Mouse (Mus musculus) right cerebral cortex, postnatal 10 days (tissue): ENCODE results near the gene Tank.

Source experiments
- DNase-seq, 2 experiments: peaks; one replicate each; pipeline ENCODE4 v3.0.0; 2021; ENCODE audit warnings: low spot score in 2 of 2

Gene Tank

DNA sequence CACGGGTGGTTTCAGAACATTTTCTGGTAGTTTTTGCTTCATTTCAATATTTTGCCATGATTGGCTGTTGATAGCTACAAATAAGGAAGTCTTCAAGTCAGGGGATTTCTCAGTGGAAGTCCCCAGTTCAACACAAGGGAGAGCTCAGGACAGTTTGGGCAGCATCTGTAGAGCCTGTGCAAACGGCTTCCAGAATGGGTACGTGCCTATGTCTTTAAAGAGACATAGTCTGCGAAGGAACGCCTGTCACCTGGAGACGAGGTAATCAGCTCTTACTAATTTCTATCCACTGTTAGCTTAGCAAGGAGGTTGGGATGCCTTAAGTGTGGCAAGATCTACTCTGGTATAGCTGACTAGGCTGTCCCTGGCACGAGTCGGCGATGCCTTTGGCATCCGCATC lies at the start of gene Tank:
TSS of gene Tank (plus strand) at position 153 of the 400 bp plus-strand sequence.
- no peak for DNase-seq

DNA sequence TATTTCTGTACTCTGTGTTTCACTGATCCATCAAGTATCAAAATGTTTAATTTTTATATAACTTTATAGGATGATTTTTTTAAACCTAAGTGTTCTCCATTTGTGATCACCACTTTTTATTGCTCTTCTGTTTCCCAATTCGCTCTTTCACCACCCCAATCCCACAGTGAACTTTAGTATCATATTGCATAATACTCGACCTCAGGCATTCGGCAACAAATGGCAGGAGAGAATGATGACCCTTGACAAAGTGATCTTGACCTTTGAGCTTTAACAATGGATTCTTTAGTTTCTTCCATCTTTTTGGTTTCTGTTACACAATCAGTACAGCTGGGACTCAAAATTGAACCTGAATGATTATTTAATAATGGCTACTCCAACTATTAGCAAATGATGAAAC lies 46.1 kb upstream of the Tank start:
- no peak for DNase-seq

DNA sequence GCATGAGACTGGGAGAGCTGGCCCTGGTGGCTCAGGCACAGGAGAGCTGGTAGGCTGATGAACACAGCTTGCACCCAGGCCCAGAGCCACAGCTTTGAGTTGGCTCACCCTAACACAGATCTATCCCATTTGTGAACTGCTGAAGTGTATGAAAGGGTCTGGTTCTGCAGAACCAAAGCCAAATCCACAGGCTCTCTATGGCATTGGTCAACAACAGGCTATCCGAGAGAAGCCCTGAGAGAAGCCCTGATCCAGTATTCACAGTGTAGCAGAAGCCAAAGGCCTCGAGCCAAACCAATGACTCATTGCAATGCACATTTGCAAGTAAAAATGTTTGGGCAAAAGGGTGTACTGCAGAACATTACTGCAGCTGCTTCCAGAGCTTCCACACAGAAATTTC lies 45.3 kb upstream of the Tank start:
- DNase-seq, result peak; percentile 75 to 80

DNA sequence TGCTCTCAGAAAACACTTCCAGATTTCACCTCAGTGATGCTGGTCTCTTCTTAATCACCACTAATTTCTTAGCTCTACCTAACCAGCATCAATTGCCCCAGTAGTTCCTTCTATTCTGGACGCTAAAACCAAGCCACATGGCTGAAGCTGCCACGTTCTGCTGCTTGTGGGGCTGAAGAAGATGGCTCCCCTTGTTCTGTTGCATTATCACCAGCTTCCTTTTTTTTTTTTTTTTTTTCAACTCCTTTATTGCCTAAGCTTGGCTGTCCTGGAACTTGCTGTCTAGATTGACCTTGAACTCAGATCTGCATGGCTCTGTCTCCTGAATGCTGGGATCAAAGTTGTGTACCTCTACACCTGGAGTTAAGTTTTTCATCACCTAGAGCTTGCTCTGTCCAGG lies 41.5 kb upstream of the Tank start:
- DNase-seq, result no peak

DNA sequence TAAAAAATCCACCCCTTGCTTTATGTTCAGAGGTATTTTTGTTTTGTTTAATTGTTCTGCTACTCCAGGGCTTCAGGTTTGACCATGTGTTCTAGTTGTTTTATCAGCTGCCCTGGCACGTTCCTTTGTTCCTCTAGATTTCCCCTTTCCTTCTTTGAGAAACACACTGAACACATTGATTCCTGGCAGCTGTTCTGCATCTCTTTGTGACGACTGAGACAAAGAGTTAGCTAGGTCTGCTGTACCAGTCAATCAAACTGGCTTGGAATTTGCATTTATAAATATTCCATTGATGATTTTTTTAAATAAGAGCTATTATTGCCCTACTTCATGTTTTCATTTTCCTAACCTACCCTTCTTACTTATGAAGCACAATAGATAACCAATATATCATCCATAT lies 39.0 kb upstream of the Tank start:
- no peak for DNase-seq

DNA sequence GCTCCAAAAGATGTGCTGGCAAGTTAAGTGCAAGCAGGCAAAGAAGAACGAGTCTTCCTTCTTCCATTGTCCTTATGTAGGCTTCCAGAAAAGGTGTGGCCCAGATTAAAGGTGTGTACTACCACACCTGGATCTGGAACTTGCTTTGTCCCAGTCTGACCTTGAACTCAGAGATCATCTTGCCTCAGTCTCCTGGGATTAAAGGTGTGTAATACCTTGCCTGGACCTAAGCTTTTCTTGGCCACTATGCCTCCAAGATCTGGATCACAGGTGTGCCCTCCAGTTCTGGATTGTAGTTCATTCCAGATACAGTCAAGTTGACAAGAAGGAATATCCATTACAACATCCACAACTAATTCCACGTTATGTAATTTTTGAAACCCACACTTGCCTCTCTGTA lies 36.0 kb upstream of the Tank start:
- DNase-seq, result no peak

DNA sequence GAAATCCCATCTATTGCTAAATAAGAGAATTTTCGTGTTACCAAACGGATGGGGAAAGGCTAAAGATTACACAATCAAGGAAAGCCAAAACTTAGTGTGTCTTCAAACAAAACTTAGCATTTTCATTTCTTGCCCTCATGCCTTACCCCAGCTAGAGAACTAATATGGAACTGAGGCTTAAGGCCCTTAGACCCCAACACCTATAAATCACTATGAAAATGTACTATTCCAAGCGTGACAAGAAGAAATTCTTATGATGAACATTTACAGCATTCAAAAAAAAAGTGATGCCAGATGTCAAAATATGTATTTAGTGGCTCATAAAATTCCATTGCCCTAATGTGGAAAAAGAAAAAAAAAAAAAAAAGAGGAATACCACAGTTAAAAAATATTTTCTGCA lies 32.7 kb upstream of the Tank start:
- no peak for DNase-seq

DNA sequence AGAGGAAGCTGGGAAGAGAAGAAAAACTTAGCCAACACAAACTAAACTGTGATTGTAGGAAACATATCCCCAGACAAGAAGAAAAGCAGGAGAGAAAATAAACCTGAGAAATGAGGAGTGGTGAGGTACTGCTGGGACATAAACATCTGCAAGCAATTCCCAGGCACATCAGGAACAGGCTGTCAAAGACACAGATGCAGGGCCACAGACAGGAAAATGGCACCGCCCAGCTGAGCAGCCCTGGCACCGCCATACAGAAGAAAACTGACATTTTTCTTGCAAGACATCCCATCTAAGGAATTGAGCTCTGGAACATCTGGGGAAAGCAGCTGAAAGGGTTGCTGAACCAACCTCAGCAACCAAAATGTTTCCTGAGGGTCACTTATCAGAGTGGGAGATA lies 30.4 kb upstream of the Tank start:
- no peak for DNase-seq

DNA sequence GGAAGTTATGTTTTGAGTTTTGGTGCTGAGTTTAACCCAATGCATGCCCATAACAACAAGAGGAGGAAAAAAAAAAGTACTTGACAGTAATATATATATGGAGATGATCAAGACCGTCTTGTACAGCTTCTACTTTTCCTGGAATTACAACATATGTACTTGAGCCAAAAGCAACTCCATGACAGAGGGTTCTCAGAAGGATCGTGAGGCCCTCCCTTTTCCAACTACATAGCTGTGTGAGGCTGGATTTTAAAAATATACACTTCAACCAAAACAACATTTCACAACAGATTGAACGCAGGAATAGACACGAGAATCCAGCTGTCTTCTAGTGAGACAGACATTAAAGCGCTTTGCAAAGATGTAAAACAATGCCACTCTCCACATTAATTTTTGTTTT lies 26.7 kb upstream of the Tank start:
- no peak for DNase-seq

DNA sequence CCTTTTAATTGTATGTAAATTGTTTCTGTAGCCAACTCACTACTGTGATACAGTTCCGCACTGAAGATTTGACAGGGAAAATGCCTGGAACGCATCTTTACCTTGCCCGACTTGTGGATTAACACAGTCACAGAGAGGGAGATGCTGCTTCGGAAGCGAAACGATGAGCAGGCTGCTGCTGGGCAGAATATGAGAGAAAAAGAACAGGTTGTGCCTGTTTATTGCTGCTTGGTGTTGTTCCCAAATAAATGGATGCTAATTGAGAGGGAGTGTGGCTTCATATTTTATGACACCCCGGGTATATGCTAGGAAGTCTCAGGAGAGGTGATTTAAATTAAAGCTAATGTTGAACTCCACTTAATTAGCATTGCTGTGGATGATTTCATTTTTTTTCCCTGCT lies 23.0 kb upstream of the Tank start:
- DNase-seq, result no peak

DNA sequence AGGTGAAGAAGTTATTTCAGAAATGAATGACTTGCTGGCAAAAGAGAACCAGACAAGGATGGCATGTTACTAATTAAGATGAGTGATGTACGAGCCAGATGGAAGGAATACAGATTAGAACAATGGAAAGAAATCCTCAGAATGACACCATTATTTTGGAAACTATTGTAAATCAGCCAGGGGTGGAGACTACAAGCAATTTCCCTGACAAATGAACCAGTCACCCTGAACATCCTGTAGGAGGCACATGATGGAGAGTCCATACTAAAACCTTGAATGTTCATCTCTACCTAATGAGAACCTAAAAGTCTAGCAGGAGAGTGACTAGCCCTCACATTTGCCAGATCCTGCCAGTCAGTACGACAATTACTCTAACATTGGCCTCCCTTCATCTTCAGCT lies 22.6 kb upstream of the Tank start:
- no peak for DNase-seq

DNA sequence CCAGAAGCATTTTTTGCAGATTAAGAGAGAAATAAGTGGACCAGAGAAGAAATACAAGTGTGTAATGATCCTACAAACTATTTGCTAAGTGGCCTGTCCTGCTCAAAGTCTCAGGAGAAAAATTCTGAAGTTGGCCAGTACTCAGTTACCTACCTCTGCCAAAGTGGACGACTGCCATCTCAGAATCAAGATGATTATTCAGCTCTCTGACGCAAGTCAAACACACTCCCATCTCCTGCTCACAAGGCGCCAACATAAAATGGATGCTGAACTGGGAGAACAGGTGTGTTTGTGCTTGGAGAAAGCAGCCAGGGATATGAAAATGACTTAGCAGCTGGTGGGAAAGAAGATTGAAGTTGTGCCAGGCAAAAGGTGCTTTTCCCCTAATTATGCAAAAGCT lies 21.7 kb upstream of the Tank start:
- no peak for DNase-seq

DNA sequence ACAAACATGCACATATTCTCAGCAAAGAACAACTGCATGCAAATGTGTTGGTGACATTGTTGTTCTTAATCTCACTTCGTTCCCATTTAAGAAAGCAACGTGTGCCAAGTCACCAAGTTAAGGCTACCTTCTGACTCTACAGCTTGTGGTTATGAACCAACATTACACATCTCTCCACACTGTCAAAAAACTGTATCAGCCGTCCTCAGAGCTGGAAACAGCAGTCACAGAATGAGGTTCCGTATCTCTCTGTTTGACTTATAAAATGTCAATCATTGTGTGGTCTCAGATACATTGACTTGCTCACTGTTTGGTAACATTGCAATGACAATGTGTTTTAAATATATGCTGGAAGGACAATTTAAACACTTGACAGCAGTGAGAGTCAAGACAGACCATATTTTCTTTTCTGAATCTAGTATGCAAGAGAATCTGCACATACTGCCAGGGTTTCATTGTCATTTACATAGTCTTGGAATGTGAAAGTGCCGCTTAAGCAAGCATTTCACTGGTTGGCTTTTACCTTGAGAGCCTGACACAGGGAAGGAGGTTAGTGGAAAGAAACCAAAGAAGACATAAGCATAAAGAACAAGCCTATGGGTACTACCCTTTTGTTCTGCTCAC lies 20.4 kb upstream of the Tank start:
- DNase-seq, result no peak

DNA sequence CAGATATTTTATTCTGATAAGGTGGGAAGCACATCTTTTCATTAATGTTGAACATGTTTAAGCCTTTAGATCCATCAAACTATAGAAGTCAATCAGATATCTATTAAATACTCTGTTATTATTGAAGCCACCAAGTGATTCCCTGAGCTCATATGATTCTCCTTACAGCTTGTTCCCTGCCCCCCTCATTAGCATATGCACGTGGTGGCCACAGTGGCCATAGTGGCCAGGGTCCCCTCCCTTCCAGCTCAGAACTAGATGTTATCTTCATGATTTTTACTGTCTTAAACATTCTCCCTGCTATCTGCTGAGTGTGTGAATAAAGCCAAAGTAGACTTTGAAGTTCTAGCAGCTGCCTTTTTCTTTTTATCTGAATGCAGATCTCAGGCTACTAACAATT lies 17.3 kb upstream of the Tank start:
- no peak for DNase-seq

DNA sequence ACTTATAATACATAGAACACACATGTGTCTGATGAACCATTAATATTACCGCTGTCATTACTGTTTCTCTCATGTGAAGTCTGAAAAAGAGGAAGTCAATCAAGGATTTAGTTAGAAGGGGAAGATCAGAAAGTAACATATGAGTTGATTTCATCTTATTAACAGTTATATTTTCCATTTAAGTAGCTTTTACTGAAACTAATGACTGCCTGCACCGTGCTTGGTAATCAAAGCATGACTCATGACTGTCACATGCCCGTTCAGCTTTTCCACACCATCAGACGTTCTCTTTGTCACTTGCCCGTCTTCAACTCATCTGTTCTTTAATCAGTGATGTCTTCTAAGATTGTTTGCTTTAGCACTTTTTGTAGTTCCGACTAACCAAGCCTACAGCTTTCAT lies 15.2 kb upstream of the Tank start:
- no peak for DNase-seq

DNA sequence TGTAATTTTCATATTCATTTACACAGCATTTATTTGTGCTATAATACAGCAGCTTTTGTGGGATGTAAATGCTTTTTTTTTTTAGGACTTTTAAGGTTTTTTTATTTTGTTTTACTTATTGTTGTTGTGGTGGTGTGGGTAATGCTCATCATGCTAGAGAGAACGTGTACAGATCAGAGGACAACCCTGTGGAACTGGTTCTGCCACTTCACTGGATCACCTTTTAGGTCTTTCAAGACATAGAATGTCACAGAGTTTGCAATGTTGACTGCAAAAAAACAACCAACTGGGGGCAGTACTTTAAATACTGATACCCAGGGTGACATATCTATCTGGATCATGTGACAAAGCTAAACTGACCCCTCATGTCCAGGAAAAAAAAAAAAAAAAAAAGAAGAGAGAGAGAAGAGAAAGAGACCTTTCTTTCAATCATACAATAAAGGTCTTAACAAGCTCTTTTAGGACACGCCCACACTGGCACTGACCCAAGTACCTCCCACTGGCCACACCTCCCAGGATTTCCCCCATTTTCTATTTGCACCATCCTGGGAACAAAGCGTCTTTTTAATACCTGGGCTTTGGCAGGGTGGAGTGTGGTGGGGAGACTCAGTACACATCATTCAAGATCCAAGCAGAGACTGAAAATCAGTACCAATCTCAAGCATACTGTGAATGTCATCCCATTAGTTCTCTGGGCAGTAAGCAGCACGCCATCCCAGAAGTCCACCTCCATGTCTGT lies 11.2 kb upstream of the Tank start:
- no peak for DNase-seq

DNA sequence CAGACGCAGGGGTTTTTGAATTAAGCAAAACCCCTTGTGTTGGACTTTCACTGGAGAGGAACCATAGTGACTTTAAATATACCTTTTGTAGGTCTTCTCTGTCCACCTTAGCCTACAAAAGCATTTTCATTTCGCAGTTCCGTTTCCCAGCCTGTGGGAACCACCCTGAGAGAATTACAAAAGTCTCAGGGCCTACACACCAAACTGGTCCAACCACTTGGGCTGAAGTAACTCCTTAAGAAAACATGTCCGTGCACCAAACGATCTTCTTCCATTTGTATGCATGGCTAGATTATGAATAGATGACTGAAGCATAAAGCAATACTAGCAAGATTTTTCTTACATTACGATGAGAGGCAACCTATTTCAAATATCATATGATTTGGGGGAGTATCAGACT lies 9.2 kb upstream of the Tank start:
- DNase-seq, result no peak

DNA sequence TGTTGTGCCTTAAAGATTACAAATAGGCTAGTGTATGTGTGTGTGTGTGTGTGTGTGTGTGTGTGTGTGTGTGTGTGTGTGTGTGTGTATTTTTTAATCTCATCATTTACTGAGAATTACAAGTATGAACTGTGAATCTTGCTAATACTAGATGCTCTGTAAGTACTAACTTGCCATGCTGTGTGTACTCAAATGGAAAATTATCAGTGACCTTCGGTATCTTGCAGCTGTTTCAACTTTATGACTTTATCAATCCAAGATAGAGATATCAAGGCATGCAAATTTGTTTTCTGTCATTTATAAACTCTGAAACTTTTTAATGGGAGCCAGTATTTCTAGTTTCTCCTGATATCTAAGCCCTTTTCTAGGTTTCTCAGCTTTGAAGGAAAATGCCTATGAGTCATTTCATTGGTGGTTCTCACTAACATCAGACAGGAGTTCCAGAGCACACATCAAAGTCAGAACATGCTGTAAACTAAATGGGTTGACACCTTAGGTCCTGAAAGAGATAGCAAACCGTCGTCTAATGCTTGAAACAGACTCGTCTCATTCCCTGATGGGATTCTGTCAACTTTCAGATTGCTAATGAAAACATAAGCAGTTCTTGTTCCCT lies 6.9 kb upstream of the Tank start:
- no peak for DNase-seq

DNA sequence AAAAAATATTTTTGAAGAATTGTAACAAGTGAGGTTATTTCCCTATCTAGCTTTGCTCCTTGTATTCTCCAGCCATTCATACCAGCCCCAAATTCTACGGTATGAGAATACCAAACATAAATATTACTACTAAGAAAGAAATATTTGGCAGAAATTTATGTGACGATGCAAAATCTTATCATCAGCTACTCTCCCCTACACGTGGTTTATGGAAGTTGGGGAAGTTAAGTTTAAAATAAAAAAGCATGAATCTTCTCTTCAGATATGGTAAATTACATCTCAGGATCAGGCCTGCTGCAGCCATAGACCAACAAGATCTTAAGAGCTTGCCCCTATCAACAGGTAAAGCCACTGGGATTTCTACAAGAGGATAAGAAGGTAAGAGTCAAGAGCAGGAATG lies 1.9 kb upstream of the Tank start:
- DNase-seq, result no peak

DNA sequence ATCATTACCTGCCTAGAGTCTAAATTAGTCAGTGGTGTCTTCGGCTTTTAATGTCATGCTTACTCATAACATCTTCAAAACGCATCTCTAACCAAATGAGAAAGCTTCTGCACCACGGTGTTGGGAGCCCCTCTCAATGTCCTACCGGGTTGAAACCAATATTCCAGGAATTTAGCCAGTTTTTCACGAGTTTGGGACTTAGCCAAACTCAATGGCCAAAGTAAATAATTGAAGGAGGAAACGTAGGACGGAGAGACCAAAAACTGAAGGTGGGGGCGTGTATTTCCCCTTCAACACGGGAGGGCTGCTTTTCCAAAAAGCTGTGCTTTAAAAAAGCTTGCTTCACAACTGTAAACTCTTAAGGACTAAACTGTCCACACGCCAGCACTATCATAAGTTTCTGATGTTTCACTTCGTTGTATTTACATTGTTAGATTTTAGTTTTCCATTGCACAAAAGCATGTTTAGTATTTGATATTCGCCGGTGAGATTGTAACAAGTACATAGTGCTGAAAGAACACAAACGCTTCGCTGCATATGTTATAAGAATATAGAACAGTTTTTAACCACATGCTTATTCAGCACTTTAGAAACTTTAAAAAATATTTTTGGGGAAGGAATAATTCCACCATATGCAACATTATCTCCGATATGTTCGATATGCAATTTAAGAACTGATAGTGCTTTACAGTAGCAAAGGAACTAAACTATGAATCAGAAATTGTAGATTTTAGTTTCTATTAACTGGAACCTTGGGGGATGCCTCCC lies 1.3 kb upstream of the Tank start:
- no peak for DNase-seq

DNA sequence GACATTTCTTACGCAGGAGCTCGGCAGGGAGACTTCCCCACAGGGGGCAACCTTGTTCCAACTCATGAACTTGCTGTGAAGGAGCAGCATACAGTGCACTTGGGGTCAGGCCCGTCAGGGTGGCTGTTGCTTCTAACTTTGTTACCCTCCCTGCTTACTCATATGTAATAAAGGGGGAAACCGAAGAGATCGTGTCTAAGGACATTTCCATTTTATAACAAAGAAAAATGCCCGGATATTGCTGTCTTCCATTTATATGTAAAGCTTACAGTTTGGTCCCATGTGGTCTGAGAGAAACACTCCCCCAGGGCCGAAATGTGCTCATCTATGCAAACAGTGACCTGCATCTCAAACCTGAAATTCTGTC lies 706 bp upstream of the Tank start:
- no peak for DNase-seq

DNA sequence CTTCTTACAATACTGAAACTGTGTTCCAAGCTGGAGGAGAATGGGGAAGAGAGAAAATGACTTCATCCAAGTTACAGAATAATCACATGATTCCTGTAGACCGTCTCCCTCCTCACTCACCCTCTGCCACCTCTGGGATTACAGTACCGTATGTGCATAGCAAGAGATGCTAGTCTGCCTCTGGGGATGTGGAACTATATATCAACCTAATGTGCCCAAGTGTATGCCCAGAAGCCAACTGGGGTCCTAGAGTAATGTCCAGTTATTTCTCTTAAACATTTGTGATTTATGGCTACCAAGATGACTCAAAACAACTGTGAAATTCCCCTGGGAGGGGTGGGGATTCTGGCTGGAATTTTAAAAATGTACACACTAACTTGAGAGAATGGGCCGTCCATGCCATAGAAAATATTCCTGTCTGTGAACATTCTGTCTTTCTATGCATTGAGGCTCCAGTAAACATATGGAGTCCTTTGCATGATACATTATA lies 1.2 kb downstream of the Tank start:
- DNase-seq, result no peak

DNA sequence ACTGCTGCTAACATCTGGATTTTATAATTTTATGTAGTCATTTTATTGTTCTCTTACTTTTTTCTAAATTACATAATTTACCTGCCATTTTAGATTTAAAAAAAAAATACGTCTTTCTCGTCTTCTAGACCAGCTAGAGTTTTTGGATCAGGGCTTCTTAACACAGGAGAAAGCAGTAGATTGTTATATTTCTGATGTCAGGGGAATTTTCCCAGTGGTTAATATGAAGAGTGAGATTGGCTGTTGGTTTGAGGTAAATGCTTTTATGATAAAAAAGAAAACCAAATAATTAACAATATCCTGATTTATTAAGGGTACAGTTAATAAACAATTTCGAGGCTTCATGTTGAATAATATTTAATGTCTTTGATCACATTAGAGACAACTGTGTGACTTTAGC lies 1.7 kb downstream of the Tank start:
- no peak for DNase-seq
